Mouse (Mus musculus): ENCODE results near the gene Mast1. TPM values are rescaled to one million over a fixed set of nuclear protein-coding genes. Genes with fewer than 3 reads are reported as not detected.

The Mast1 gene
- polyA plus RNA-seq, 1 experiment from 2014 or later: 3.8 TPM

DNA sequence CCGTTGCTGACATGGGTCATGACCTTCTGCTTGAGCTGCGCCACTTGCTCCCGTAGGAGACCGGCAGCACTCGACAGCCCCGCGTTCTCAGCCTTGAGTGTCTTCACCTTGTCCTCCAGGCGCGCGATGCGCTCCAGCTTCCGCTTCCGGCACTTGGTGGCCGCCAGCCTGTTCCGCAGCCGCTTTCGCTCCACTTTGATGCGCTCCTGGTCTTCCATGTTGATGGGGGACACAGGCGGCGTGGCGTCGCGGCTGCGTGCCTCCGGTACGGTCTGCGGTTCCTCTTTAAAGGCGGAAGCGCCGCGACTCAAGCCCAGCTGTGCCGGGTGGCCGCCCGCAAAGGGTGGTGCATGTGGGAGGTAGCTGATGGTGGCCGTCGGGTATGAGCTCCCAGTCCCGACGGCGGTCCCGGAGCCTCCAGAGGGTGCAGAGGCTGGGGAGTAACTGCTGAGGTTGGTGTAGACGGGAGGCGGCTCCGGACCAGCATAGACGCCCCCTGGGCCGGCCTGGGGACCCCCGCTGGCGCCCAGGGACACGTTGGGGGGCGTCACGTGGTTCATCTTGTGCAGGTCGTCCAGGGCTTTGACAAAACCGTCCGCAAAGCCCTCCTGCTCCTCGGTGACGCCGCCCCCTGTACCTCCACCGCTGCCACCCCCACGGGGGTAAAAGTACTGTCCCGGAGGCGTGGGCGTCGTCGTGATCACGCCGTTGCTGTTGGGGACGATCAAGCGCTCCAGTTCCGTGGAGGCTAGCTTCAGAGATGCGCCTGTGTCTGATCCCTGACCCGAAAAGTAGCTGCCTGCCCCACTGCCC, 40.5 kb upstream of the Mast1 start:
- peak; percentile 67 for DNase-seq (ENCODE audit: extremely low spot score, low spot score)
- 2% methylated on average over 70 of the region's 70 CpGs for WGBS
- peaks cover 71% of the 10 kb centered on the region for H3K4me1 ChIP-seq
- H3K27ac ChIP-seq: peak overlapping the region; percentile 79
- H3K27me3 ChIP-seq (ENCODE audit: poor library complexity, severe bottlenecking): peaks cover 61% of the 10 kb centered on the region
- H3K4me3 ChIP-seq: peak overlapping the region; percentile 68
- no peaks in the 10 kb centered on the region for H3K9me3 ChIP-seq
- H3K36me3 ChIP-seq (replicated peaks): peaks cover 26% of the 10 kb centered on the region

DNA sequence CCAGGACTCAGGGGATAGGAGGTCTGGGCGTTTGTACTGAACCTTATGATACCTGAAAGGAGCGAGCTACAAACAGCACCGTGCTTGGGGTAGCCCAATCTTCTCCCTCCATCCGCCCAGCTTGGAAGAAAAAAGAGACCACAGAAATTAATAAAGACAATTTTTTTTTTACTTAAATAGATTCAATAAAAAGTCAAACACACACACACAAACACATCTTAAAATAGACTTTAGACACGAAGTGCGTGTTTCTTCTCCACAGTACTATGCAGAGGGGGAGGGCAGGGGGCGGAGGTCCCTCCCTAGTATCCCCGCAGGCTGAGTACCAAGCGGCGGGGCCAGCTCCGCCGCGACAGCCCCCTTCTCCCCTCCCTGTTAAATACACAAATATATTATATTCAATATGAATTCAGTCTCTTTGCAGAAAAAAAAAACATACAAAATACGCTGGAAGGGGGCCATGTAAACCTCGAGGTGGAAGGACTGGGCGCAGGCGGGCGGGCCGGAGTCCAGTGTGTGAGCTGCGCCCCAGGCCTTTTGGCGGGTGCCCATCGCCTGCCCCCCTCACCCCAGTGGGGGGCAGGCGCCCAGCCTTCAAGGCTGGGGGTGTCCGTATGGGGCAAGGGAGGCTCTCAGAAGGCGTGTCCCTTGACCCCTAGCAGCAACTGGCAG, 39.7 kb upstream of the Mast1 start:
- no peak for DNase-seq (ENCODE audit: extremely low spot score, low spot score)
- peaks cover 67% of the 10 kb centered on the region for H3K4me1 ChIP-seq

DNA sequence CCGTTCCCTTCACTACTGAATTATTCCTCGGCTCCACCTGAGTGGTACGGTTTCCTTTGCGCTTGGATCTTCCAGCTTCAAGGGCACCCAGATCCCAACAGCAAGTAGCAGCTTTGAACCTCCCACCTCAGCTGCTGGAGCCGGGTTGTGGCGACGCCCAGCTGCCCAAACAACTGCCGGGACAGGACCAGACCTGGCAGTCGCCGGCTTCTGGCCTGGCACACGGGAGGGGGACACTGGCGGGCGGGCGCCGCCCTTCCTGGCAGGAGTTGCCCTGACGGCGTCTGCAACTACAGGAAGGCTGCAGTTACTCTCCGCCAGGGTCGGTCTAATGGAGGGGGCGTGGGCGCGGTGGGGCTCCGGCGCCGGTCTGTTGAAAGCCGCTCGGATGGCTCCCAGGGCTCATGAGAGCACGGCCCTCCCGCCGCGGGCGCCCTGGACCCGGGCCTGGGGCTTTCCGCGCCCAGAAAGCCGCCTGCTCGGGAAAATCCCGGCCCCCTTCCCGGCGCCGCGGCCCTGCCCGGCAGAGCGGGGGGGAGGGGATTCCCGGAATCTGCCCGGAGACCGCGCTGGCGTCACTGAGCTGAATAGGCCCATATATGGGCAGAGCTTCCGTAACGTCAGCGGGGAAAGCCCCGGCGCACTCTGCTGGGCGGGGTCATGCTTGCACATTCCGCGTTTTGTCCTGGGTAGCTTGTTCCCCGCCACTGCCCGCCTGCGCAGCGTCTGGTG, 39.0 kb upstream of the Mast1 start:
- H3K27ac ChIP-seq: peak overlapping the region; percentile 79
- H3K4me1 ChIP-seq: peaks cover 70% of the 10 kb centered on the region

More for the DNA sequence above, 39.7 kb upstream of the Mast1 start:
- H3K36me3 ChIP-seq (replicated peaks): peaks cover 34% of the 10 kb centered on the region
- H3K4me3 ChIP-seq: peak overlapping the region; percentile 68
- 1% methylated on average over 25 of the region's 25 CpGs for WGBS
- H3K9me3 ChIP-seq: no peaks in the 10 kb centered on the region
- peaks cover 53% of the 10 kb centered on the region for H3K27me3 ChIP-seq (ENCODE audit: poor library complexity, severe bottlenecking)
- peak overlapping the region; percentile 79 for H3K27ac ChIP-seq

DNA sequence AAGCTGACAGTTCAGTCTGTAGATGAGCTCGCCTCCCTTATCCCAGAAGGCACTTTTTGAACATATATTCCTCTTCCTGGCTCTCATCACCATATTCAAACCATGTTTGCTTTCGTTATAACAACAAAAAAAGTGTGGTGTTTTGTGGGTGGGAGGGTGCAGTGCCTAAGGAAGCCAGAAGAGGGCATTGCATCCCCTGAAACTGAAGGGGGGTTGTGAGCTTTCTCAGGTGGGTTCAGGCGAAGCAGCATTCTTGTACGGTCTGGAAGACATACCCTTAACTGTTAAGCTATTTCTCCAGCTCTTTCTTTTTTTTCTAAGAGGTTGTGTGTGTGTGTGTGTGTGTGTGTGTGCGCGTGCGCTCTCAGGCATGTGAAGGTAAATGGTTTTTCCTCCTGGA, 38.3 kb upstream of the Mast1 start:
- peaks cover 48% of the 10 kb centered on the region for H3K36me3 ChIP-seq (replicated peaks)
- peak; percentile 65 for DNase-seq (ENCODE audit: extremely low spot score, low spot score)
- no peaks in the 10 kb centered on the region for H3K9me3 ChIP-seq
- H3K4me3 ChIP-seq: peak overlapping the region; percentile 68; the same call in 1 of the 2 replicates
- H3K27ac ChIP-seq: no peak overlapping the region
- H3K4me1 ChIP-seq: peaks cover 70% of the 10 kb centered on the region
- H3K27me3 ChIP-seq (ENCODE audit: poor library complexity, severe bottlenecking): peaks cover 39% of the 10 kb centered on the region
- 29% methylated on average over 7 of the region's 7 CpGs for WGBS

More for the DNA sequence above, 39.0 kb upstream of the Mast1 start:
- Histone ChIP-seq H3K27me3 (ENCODE audit: poor library complexity, severe bottlenecking) (peaks cover 46% of the 10 kb centered on the region), H3K36me3 (replicated peaks) (peaks cover 41% of the 10 kb centered on the region), H3K4me3 (peak overlapping the region; percentile 68), H3K9me3 (no peaks in the 10 kb centered on the region)
- peak; percentile 95 for DNase-seq (ENCODE audit: extremely low spot score, low spot score)
- under 1% methylated on average over 61 of the region's 61 CpGs for WGBS

DNA sequence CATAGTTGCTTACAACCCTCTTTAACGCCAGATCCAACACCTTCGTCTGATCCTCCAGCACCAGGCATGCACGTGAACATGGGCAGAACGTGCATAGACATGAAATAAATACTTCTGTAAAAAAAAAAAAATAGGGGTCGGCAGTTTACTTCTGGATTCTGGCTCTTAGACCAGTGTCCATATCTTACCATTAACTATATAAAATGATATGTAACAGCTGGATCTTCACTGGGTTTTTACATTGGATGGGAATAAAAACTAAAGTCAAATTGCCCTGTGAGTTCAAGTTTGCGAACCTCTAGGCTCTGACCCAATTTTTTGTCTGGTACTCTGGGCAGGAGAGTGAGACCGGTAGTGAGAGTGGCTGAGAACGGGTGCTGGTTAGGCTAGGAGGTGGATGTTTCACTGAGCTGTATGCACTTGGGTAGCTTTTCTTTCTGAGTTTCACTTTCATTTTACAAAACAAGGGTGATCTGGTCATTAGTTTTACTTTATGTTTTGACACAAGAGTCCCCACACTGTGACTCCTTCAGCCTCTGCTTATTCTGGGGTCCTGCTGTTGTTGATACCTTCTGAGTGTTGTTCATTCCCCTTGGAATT, 37.5 kb upstream of the Mast1 start:
- Histone ChIP-seq H3K4me1 (peaks cover 65% of the 10 kb centered on the region), H3K4me3 (no peak overlapping the region), H3K27me3 (ENCODE audit: poor library complexity, severe bottlenecking) (peaks cover 31% of the 10 kb centered on the region), H3K36me3 (replicated peaks) (peaks cover 50% of the 10 kb centered on the region), H3K9me3 (no peaks in the 10 kb centered on the region), H3K27ac (no peak overlapping the region)
- 83% methylated on average over 8 of the region's 8 CpGs for WGBS
- DNase-seq (ENCODE audit: extremely low spot score, low spot score): no peak

DNA sequence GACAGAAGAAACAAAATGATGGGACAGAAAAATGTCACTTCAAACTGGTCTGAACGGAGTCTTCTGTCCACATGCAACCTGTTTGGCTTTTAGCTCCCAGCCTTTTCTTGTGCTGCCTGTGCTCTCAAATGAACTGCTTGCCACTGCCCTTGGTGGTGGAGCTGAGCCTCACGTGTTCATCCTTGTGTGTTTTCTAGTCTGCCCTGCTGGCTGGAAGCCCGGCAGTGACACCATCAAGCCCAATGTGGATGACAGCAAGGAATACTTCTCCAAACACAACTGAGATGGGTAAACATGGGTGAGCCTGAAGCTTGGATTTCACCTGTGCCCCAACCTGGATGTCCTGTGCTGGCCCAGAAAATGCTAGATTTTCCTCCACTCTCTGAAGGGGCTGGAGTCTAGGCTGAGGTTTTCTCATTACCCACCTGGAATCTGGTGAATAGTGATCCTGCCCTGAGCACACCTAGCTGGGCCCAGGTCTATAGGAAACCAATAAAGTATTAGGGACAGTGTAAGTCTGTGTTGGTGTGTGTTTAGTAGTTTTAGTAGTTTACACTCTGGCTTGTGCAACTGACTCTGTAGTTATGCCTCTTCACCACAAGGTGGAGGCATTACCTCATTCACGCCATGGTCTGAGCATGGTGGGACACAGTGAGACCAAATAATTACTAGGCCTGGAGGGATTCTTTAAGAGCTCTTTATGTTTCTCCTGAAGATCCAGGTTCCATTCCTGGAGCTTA, 36.8 kb upstream of the Mast1 start:
- peaks cover 50% of the 10 kb centered on the region for H3K36me3 ChIP-seq (replicated peaks)
- H3K9me3 ChIP-seq: no peaks in the 10 kb centered on the region
- peaks cover 24% of the 10 kb centered on the region for H3K27me3 ChIP-seq (ENCODE audit: poor library complexity, severe bottlenecking)
- DNase-seq (ENCODE audit: extremely low spot score, low spot score): peak; percentile 60
- H3K4me1 ChIP-seq: peaks cover 59% of the 10 kb centered on the region
- H3K27ac ChIP-seq: no peak overlapping the region
- no peak overlapping the region for H3K4me3 ChIP-seq
- 69% methylated on average over 4 of the region's 4 CpGs for WGBS

DNA sequence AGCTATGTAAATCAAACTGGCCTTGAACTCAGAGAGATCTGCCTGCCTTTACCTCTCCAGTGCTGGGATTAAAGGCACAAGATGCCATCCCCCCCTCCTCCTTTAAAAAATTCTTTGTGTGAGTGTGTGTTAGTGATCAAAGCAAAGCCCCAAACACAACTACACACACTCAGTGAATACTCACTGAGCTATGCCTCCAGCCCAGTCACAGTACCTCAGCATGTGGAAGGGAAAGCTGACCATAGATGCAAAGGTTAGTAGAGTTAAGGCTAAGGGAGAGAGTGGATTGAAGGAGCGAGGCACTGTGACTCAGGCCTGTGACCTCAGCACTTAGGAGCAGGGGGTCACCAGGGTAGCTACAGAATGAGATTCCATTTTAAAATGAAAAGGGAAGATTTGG, 35.9 kb upstream of the Mast1 start:
- Histone ChIP-seq H3K9me3 (no peaks in the 10 kb centered on the region), H3K4me1 (peaks cover 59% of the 10 kb centered on the region), H3K36me3 (replicated peaks) (peaks cover 50% of the 10 kb centered on the region), H3K27me3 (ENCODE audit: poor library complexity, severe bottlenecking) (peaks cover 15% of the 10 kb centered on the region), H3K27ac (no peak overlapping the region), H3K4me3 (no peak overlapping the region)
- 77% methylated on average over 1 of the region's 1 CpGs for WGBS
- no peak for DNase-seq (ENCODE audit: extremely low spot score, low spot score)

DNA sequence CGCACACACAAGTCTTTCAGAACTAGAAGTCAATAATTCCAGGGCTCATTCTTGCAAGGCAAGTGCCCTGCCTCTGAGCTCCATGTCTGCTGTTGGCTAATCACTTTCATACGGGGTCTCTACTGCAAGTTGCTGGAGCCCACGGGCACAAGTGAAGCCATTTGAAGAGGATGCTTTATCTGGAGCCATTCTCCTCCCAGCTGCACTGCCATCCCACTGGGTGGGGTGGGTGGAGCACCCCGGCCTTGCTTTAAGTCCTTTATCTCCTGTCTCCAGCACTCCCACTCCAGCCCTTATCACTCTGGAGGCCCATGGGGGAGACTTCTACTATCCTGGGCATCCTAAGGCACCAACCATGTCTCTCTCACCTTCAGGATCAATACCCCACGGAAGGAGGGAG, 33.8 kb upstream of the Mast1 start:
- no peaks in the 10 kb centered on the region for H3K27me3 ChIP-seq (ENCODE audit: poor library complexity, severe bottlenecking)
- peaks cover 50% of the 10 kb centered on the region for H3K36me3 ChIP-seq (replicated peaks)
- H3K27ac ChIP-seq: peak overlapping the region; percentile 98
- DNase-seq (ENCODE audit: extremely low spot score, low spot score): no peak
- H3K9me3 ChIP-seq: no peaks in the 10 kb centered on the region
- WGBS: 72% methylated on average over 5 of the region's 5 CpGs
- peak overlapping the region; percentile 87 for H3K4me3 ChIP-seq
- peaks cover 58% of the 10 kb centered on the region for H3K4me1 ChIP-seq

DNA sequence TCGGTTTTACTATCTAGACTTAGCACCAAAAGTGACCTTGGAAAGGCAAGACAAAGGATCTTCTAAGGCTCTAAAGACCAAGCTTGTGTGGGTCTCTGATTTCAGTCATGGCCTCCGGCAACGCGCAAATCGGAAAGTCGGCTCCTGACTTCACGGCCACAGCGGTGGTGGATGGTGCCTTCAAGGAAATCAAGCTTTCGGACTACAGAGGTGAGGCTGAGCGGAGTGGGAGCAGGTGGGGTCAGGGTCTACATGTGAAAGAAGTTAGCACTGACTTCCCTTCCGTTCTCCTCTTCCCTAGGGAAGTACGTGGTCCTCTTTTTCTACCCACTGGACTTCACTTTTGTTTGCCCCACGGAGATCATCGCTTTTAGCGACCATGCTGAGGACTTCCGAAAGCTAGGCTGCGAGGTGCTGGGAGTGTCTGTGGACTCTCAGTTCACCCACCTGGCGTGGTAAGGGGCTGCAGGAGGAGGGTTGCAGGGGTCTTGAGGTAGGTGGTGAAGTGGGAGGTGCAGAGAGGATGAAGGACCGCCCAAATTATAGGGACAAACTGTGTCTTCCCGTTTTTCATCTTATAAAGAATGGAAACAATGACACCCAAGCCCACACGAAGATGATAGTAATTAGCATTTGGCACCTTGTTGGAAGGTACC, 33.1 kb upstream of the Mast1 start:
- H3K4me3 ChIP-seq: peak overlapping the region; percentile 87
- peaks cover 56% of the 10 kb centered on the region for H3K4me1 ChIP-seq
- 14% methylated on average over 21 of the region's 21 CpGs for WGBS
- H3K36me3 ChIP-seq (replicated peaks): peaks cover 50% of the 10 kb centered on the region
- H3K27ac ChIP-seq: peak overlapping the region; percentile 98
- no peaks in the 10 kb centered on the region for H3K27me3 ChIP-seq (ENCODE audit: poor library complexity, severe bottlenecking)
- no peaks in the 10 kb centered on the region for H3K9me3 ChIP-seq
- no peak for DNase-seq (ENCODE audit: extremely low spot score, low spot score)

DNA sequence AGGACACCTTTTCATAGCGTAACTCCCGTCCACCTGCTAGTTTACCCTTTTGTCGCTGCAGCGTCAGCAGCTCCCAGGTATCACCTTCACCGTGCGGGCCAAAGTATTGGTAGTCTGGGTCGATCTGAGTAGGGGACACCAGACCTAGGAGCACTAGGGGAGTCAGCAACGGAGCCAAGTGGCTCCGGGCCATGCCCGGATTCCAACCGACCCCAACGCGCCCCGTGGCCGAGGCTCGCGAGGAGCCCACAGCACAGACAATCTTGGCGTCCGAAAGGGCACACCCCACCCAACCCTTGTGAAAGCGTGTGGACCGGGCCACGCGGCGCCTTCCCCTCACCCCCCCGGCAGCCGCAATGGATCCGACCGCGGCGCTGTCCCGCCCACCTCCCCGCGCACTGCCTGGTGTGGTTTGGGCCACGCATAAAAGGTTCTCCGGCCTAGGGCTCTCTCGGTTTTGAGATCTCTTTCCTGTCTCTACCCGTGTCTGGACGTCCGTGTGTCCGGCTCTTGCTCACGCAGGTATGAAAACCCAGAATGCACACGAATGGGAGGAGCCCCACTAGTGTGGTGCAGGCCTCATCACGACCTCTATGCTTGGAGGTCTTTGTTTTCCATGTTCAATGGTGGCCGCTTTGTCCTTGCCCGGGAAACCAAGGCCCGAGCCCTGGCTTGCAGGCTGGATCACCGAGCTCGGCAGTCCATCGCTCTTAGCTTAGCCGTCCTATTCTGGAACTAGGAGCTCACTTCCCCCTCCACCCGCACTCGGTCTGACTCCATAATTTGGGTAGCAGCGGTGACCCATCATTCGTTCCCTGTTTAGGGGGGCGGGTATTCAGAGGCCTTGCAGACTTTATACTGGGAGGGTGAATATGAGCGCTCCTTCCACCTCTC, 32.3 kb upstream of the Mast1 start, which contains the start of the genes Gm49661, Prdx2 and Rnaseh2a:
Gene Gm49661, minus strand, starts transcription at position 193 of the 894 bp plus-strand sequence.
Gene Prdx2, plus strand, starts transcription at position 347 of the 894 bp plus-strand sequence.
Gene Rnaseh2a, minus strand, starts transcription at position 527 of the 894 bp plus-strand sequence.
- Histone ChIP-seq H3K4me1 (peaks cover 60% of the 10 kb centered on the region), H3K36me3 (replicated peaks) (peaks cover 42% of the 10 kb centered on the region), H3K27me3 (ENCODE audit: poor library complexity, severe bottlenecking) (no peaks in the 10 kb centered on the region), H3K4me3 (peak within 1 kb of the TSS; percentile 87), H3K27ac (peak within 1 kb of the TSS; percentile 98), H3K9me3 (no peaks in the 10 kb centered on the region)
- DNase-seq (ENCODE audit: extremely low spot score, low spot score): peak; percentile 84
- under 1% methylated on average over 56 of the region's 56 CpGs for WGBS
